Mouse (Mus musculus): ENCODE data around the gene Tctn3. TPM values are rescaled to one million over a fixed set of nuclear protein-coding genes. Genes with fewer than 3 reads are reported as not detected.

Tctn3 gene
- polyA plus RNA-seq, 1 experiment from 2014 or later = 4.1 TPM

DNA sequence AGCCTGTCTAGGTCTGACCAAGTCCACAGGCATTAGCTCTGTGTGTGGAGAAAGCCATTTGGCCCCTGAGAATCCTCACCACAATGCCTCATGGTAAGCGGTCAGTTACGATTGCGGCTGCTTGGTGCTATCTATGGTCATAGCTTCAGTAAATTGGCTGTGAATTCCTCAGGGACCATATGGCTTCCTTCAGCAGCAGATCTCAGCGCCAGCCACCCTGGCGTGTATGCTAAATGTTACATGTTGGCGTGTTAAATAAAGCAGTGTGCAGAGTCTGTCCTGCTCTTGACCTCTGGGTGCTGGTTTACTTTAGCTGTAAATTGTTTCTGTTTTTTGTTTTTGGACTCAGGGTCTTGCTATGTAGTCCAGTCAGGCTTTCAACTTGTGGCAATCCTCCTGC lies 58.2 kb downstream of the Tctn3 start:
- H3K9ac ChIP-seq (ENCODE audit: low read length) = no peak overlapping the region
- WGBS = 59% methylated on average over 6 of the region's 6 CpGs
- TF ChIP-seq CTCF (IDR thresholded peaks at IDR 0.05; ENCODE audit: low read depth) (no peak), EP300 (optimal IDR thresholded peaks at IDR 0.05) (no peak)
- H3K9me3 ChIP-seq (ENCODE audit: control insufficient read depth, low read length) = no peaks in the 10 kb centered on the region
- DNase-seq (ENCODE audit: low spot score) (no peak), ATAC-seq (ENCODE audit: low FRiP score, low TSS enrichment) (peak; percentile 28; the same call in 1 of the 2 replicates)
- H3K27ac ChIP-seq (replicated peaks) = peak overlapping the region; percentile 61; the same call in 1 of the 2 replicates
- no peaks in the 10 kb centered on the region for H3K4me1 ChIP-seq (replicated peaks; ENCODE audit: control insufficient read depth, insufficient read depth)
- H3K27me3 ChIP-seq (ENCODE audit: control insufficient read depth, insufficient read depth, low read length) = no peaks in the 10 kb centered on the region
- peaks cover 30% of the 10 kb centered on the region for H3K36me3 ChIP-seq (ENCODE audit: control insufficient read depth, insufficient read depth, low read length)
- no peak overlapping the region for H3K4me3 ChIP-seq (ENCODE audit: low read depth, low read length)
- no peak overlapping the region for H3K4me2 ChIP-seq (replicated peaks; ENCODE audit: low read depth)

DNA sequence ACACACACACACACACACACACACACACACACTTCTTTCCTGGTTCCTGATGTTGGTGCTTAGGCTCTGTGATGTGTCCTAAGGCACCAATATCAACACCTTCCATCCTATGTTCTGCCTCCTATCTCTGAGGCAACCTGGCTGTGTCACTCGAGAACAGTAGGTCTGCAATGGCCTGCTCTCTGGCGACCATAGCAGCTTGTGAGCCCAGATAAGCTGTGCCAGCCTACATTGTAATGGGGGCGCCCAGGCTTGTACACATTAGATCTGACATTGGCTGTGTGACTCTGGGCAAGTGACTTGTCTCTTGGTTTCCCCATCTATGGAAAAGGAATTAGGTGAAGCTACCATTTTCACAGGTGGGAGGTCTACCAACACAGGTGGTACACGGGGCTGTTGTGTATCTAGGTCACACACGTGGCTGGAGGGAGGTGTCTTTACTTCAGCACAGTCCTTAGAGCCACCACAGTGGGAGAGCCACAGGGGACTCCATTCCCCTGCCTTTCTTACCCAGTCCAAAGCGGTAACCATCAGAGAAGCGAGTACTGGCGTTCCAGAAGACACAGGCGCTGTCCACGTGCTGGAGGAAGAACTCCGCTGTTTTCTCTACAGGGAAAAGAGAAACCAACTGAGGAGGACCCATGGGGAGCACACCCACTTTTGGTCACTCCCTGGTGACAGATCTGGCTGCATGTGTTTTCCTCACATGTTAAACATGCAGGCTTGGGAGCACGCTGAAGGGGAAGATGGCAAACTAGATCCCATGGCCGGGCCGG lies 58.8 kb downstream of the Tctn3 start:
- DNase-seq (ENCODE audit: low spot score) (no peak), ATAC-seq (ENCODE audit: low FRiP score, low TSS enrichment) (no peak)
- Histone ChIP-seq H3K4me3 (ENCODE audit: low read depth, low read length) (no peak overlapping the region), H3K27me3 (ENCODE audit: control insufficient read depth, insufficient read depth, low read length) (no peaks in the 10 kb centered on the region), H3K36me3 (ENCODE audit: control insufficient read depth, insufficient read depth, low read length) (peaks cover 30% of the 10 kb centered on the region), H3K9ac (ENCODE audit: low read length) (no peak overlapping the region), H3K27ac (replicated peaks) (peak overlapping the region; percentile 61; the same call in 1 of the 2 replicates), H3K4me2 (replicated peaks; ENCODE audit: low read depth) (no peak overlapping the region), H3K4me1 (replicated peaks; ENCODE audit: control insufficient read depth, insufficient read depth) (no peaks in the 10 kb centered on the region), H3K9me3 (ENCODE audit: control insufficient read depth, low read length) (no peaks in the 10 kb centered on the region)
- TF ChIP-seq EP300 (optimal IDR thresholded peaks at IDR 0.05) (no peak), CTCF (IDR thresholded peaks at IDR 0.05; ENCODE audit: low read depth) (no peak)
- WGBS = 86% methylated on average over 14 of the region's 14 CpGs

DNA sequence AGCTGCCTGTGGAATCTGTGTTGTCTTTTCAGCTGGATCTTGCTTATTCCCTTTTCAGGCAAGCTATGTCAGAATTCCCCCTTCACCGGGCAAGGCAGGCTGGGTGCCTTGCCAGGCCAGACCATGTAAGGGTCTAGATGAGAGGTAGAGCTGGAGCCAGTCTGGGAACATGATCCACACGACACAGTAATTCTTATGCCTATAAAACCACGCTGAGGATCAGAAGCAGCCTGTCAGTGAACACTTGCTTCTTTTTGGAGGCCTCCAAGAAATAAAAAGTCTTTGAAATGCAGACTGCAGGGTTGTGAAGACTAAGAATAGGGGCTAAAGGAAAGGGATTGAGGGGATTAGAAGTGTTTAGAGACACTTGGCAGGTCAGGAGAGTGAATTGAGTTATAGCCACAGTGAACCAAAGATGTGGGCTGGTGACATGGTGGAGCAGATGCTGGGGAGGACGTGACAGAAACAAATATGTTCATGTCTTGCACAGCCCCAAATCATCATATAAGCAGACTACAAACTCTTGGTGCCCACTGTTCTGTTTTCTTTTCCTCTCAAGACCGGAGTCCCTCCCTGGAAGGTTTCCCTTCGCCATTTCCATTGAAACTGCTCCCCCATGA lies 62.4 kb downstream of the Tctn3 start:
- H3K27ac ChIP-seq (replicated peaks) = peak overlapping the region; percentile 91
- H3K4me1 ChIP-seq (replicated peaks; ENCODE audit: control insufficient read depth, insufficient read depth) = no peaks in the 10 kb centered on the region
- H3K27me3 ChIP-seq (ENCODE audit: control insufficient read depth, insufficient read depth, low read length) = no peaks in the 10 kb centered on the region
- no peak overlapping the region for H3K4me3 ChIP-seq (ENCODE audit: low read depth, low read length)
- H3K9ac ChIP-seq (ENCODE audit: low read length) = peak overlapping the region; percentile 43; the same call in 1 of the 2 replicates
- no peaks in the 10 kb centered on the region for H3K9me3 ChIP-seq (ENCODE audit: control insufficient read depth, low read length)
- H3K36me3 ChIP-seq (ENCODE audit: control insufficient read depth, insufficient read depth, low read length) = peaks cover 17% of the 10 kb centered on the region
- DNase-seq (ENCODE audit: low spot score) (no peak), ATAC-seq (ENCODE audit: low FRiP score, low TSS enrichment) (peak; percentile 56; the same call in 1 of the 2 replicates)
- H3K4me2 ChIP-seq (replicated peaks; ENCODE audit: low read depth) = no peak overlapping the region
- WGBS = 33% methylated on average over 6 of the region's 6 CpGs
- no peak for TF ChIP-seq CTCF (IDR thresholded peaks at IDR 0.05; ENCODE audit: low read depth)
- TF ChIP-seq EP300 (optimal IDR thresholded peaks at IDR 0.05) = no peak

- 28% methylated on average over 5 of the region's 5 CpGs for WGBS
- no peak overlapping the region for H3K4me2 ChIP-seq (replicated peaks; ENCODE audit: low read depth)
- H3K4me1 ChIP-seq (replicated peaks; ENCODE audit: control insufficient read depth, insufficient read depth) = no peaks in the 10 kb centered on the region
- no peaks in the 10 kb centered on the region for H3K9me3 ChIP-seq (ENCODE audit: control insufficient read depth, low read length)
- DNase-seq (ENCODE audit: low spot score) (no peak), ATAC-seq (ENCODE audit: low FRiP score, low TSS enrichment) (peak; percentile 45; the same call in 1 of the 2 replicates)
- no peaks in the 10 kb centered on the region for H3K27me3 ChIP-seq (ENCODE audit: control insufficient read depth, insufficient read depth, low read length)
- peak overlapping the region; percentile 43; the same call in 1 of the 2 replicates for H3K9ac ChIP-seq (ENCODE audit: low read length)
- H3K4me3 ChIP-seq (ENCODE audit: low read depth, low read length) = no peak overlapping the region
- TF ChIP-seq CTCF (IDR thresholded peaks at IDR 0.05; ENCODE audit: low read depth) (peak; percentile 17; the same call in 1 of the 2 replicates), EP300 (optimal IDR thresholded peaks at IDR 0.05) (no peak)
- H3K36me3 ChIP-seq (ENCODE audit: control insufficient read depth, insufficient read depth, low read length) = peaks cover 15% of the 10 kb centered on the region
- peak overlapping the region; percentile 91 for H3K27ac ChIP-seq (replicated peaks)
These were observed 63.1 kb downstream of the Tctn3 start for GRCm38 (mm10) chr19:40548796-40549515.

DNA sequence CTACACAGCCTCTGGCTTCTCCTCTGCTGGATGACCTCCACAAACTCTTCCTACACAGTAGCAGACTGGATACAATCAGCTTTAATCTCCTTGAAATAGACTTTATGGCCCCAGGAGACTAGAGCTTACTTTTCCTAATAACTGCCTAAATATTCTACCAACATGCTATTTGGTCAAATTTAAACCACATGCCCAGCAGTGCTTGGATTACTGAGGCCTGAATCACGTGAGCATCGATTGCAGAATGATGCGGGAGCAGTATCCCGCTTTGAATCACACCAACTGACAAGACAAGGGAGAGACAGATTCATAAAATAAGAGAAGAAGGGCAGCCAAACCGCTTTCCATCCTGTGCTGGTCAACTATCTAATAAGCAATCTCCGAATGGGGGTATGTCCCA lies 63.6 kb downstream of the Tctn3 start:
- Histone ChIP-seq H3K27me3 (ENCODE audit: control insufficient read depth, insufficient read depth, low read length) (no peaks in the 10 kb centered on the region), H3K4me2 (replicated peaks; ENCODE audit: low read depth) (no peak overlapping the region), H3K9ac (ENCODE audit: low read length) (no peak overlapping the region), H3K36me3 (ENCODE audit: control insufficient read depth, insufficient read depth, low read length) (peaks cover 11% of the 10 kb centered on the region), H3K9me3 (ENCODE audit: control insufficient read depth, low read length) (no peaks in the 10 kb centered on the region), H3K27ac (replicated peaks) (peak overlapping the region; percentile 91), H3K4me3 (ENCODE audit: low read depth, low read length) (no peak overlapping the region), H3K4me1 (replicated peaks; ENCODE audit: control insufficient read depth, insufficient read depth) (no peaks in the 10 kb centered on the region)
- WGBS = 76% methylated on average over 6 of the region's 6 CpGs
- DNase-seq (ENCODE audit: low spot score) (no peak), ATAC-seq (ENCODE audit: low FRiP score, low TSS enrichment) (no peak)
- TF ChIP-seq CTCF (IDR thresholded peaks at IDR 0.05; ENCODE audit: low read depth) (no peak), EP300 (optimal IDR thresholded peaks at IDR 0.05) (no peak)

Other genes starting within 250 kb of the Tctn3 start
- gene Sorbs1, start 98.5 kb downstream of the Tctn3 start, polyA plus RNA-seq (2015; fragmentation: Nextera tagmentation; extraction: Ambion mirVana) = 107 and 111 TPM in 2 replicates
- 39.1 and 43.0 TPM in 2 replicates for gene Aldh18a1, start 23.8 kb downstream of the Tctn3 start, polyA plus RNA-seq (2015; fragmentation: Nextera tagmentation; extraction: Ambion mirVana)
- 10.0 and 10.8 TPM in 2 replicates for gene Entpd1, start 133 bp upstream of the Tctn3 start, polyA plus RNA-seq (2015; fragmentation: Nextera tagmentation; extraction: Ambion mirVana)
- 0.12 and 0.21 TPM in 2 replicates for gene Cc2d2b, start 136.5 kb upstream of the Tctn3 start, polyA plus RNA-seq (2015; fragmentation: Nextera tagmentation; extraction: Ambion mirVana)
- 3.0 TPM in 2 replicates for gene Ccnj, start 219.0 kb upstream of the Tctn3 start, polyA plus RNA-seq (2015; fragmentation: Nextera tagmentation; extraction: Ambion mirVana)

Data from stomach, postnatal 0 days (tissue).